Mouse (Mus musculus) embryonic facial prominence, embryonic 10.5 days (tissue): Measurements from ENCODE around the gene Tcp10a. TPM values are rescaled to one million over a fixed set of nuclear protein-coding genes. Genes with fewer than 3 reads are reported as not detected.
"Not testable (repeated sequence)": the region's sequence is repeated elsewhere in the genome, so short reads cannot be mapped to it uniquely, and the experiment has no call there.

Experiments used
- DNase-seq: peaks from one replicate; pipeline ENCODE4 v3.0.0-alpha.2; 2017; ENCODE audit warnings: low spot score
- H3K27ac ChIP-seq: fragments of 300-500 bp; sonication (generic); replicated peaks from 2 replicates; pipeline ENCODE4 v1.5.1; 2016; ENCODE audit warnings: mild to moderate bottlenecking
- H3K27me3 ChIP-seq: fragments of 300-500 bp; sonication (generic); replicated peaks from 2 replicates; pipeline ENCODE4 v1.6.1; 2016; ENCODE audit warnings: low read depth, mild to moderate bottlenecking; ENCODE audit not compliant: poor library complexity, severe bottlenecking
- H3K36me3 ChIP-seq: fragments of 300-500 bp; sonication (generic); replicated peaks from 2 replicates; pipeline ENCODE4 v1.6.1; 2016; ENCODE audit warnings: mild to moderate bottlenecking, moderate library complexity
- H3K4me1 ChIP-seq: fragments of 300-500 bp; sonication (generic); 2 replicates; pipeline ENCODE4 v1.6.1; 2016
- H3K4me3 ChIP-seq: fragments of 300-500 bp; sonication (generic); 2 replicates; pipeline ENCODE4 v1.5.1; 2016; ENCODE audit warnings: mild to moderate bottlenecking, moderate library complexity
- H3K9me3 ChIP-seq: fragments of 300-500 bp; sonication (generic); 2 replicates; pipeline ENCODE4 v1.6.1; 2016; ENCODE audit warnings: mild to moderate bottlenecking
- WGBS: fragments of 180-500 bp; shearing (Covaris S2); methylation state at CpG from one replicate; pipeline ENCODE4 v1.1.7; 2016; 5-methylcytosine and 5-hydroxymethylcytosine counted together
- polyA plus RNA-seq: library from polyadenylated mRNA; unstranded; fragments of >200 nt; fragmentation: Nextera tagmentation; extraction: Ambion mirVana; gene quantifications from 2 replicates; pipeline ENCODE4 v1.2.1, GENCODE M21; 2016

The Tcp10a gene
- polyA plus RNA-seq = not detected in 2 replicates

DNA sequence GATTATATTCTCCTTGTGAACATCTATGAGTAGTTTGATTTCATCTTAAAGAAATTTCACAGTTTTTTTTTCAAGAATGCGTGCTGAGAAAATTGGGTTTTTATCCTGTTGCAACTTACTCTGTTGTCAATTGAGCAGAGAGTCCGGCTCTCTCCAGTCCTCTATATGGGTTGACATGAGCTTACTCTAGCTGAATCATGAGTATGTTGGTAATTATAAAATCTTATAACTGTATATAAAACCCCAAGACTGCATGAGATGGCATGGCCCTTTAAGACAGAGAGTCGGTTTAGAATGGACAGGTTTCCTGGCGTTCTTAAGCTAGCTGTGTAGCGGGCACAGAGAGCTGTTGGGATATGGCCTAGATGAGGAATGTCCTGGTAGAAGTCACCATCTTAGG lies at the start of gene Tcp10a:
Tcp10a (plus strand) TSS at position 301 of the 400 bp plus-strand sequence.
- not testable (repeated sequence) for H3K9me3 ChIP-seq, DNase-seq, H3K27ac ChIP-seq, H3K27me3 ChIP-seq, H3K4me1 ChIP-seq, H3K4me3 ChIP-seq, H3K36me3 ChIP-seq
- 94% methylated on average over 5 of the region's 5 CpGs for WGBS

DNA sequence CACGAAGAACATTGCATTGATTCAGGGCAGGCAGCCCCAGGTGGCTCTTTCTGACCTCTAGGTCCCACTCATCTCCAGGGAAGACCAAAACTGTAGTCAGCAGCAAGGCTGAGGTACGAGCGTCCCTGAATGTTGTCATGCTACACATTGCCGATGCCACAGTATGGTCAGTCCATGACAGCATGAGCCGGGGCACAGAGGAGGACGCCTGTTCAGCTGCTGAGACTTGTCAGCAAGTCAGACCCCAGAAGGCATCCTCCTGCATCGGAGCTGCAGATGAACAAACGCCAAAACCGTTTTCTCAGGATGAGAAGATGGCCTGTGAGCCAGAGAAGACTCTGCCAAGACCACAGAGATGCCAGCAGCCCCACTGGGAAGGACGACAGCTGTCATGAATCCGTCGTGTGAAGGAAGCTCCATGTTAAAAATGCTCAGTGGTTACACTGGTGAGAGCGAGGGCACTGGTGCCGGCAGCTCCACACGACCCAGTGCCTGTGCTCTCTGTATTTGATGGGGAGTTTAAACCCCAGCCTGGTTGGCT lies 45.7 kb upstream of the Tcp10a start:
- H3K4me3 ChIP-seq = no peak overlapping the region
- peaks cover 65% of the 10 kb centered on the region for H3K36me3 ChIP-seq
- peaks cover 3% of the 10 kb centered on the region for H3K4me1 ChIP-seq
- 91% methylated on average over 15 of the region's 15 CpGs for WGBS
- no peak overlapping the region for H3K27ac ChIP-seq
- H3K27me3 ChIP-seq = no peaks in the 10 kb centered on the region
- DNase-seq = no peak
- H3K9me3 ChIP-seq = no peaks in the 10 kb centered on the region

DNA sequence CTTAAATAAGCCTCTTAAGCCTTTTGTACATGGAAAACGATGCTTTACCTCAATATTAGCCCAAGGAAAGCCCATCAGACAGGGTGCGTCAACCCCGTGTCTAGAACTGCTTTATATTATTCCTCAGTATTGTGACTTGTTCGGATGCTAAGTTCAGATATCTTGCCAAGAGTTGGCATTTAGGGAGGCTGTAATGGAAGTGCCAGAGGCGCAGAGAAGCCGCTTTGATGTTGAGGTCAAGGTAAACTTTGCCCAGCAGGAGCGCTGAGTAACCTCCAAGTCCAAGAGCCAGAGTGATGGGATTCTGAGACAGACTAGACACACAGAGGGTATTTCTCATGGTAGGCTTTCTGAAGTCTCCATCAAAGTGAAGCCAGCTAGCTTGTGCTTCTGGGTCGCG lies 45.2 kb upstream of the Tcp10a start:
- H3K27me3 ChIP-seq = no peaks in the 10 kb centered on the region
- H3K9me3 ChIP-seq = no peaks in the 10 kb centered on the region
- 95% methylated on average over 9 of the region's 9 CpGs for WGBS
- DNase-seq = no peak
- H3K27ac ChIP-seq = no peak overlapping the region
- no peak overlapping the region for H3K4me3 ChIP-seq
- no peaks in the 10 kb centered on the region for H3K4me1 ChIP-seq
- peaks cover 70% of the 10 kb centered on the region for H3K36me3 ChIP-seq

- Histone ChIP-seq H3K9me3 (no peaks in the 10 kb centered on the region), H3K36me3 (peaks cover 75% of the 10 kb centered on the region), H3K27me3 (no peaks in the 10 kb centered on the region), H3K4me1 (no peaks in the 10 kb centered on the region), H3K27ac (no peak overlapping the region), H3K4me3 (no peak overlapping the region)
- DNase-seq = no peak
- WGBS = 79% methylated on average over 8 of the region's 8 CpGs
These were observed 40.0 kb upstream of the Tcp10a start for GRCm38 (mm10) chr17:7284297-7284910.

GRCm38 (mm10) chr17:7285292-7285691 lies 39.2 kb upstream of the Tcp10a start:
- peaks cover 75% of the 10 kb centered on the region for H3K36me3 ChIP-seq
- no peaks in the 10 kb centered on the region for H3K4me1 ChIP-seq

GRCm38 (mm10) chr17:7286422-7287050 lies 37.9 kb upstream of the Tcp10a start:
- Histone ChIP-seq H3K36me3 (peaks cover 76% of the 10 kb centered on the region), H3K4me1 (peaks cover 1% of the 10 kb centered on the region; the same call in 1 of the 2 replicates), H3K27me3 (no peaks in the 10 kb centered on the region), H3K27ac (no peak overlapping the region), H3K4me3 (no peak overlapping the region), H3K9me3 (no peaks in the 10 kb centered on the region)
- WGBS = 86% methylated on average over 12 of the region's 12 CpGs
- no peak for DNase-seq

More at GRCm38 (mm10) chr17:7285292-7285691, 39.2 kb upstream of the Tcp10a start:
- WGBS = 88% methylated on average over 12 of the region's 12 CpGs
- DNase-seq = no peak
- Histone ChIP-seq H3K4me3 (no peak overlapping the region), H3K9me3 (no peaks in the 10 kb centered on the region), H3K27ac (no peak overlapping the region), H3K27me3 (no peaks in the 10 kb centered on the region)

GRCm38 (mm10) chr17:7292012-7292684 lies 32.3 kb upstream of the Tcp10a start:
- H3K9me3 ChIP-seq = no peaks in the 10 kb centered on the region
- H3K36me3 ChIP-seq = peaks cover 70% of the 10 kb centered on the region
- H3K4me3 ChIP-seq = no peak overlapping the region
- DNase-seq = no peak
- 76% methylated on average over 11 of the region's 11 CpGs for WGBS
- H3K27ac ChIP-seq = no peak overlapping the region
- peaks cover 3% of the 10 kb centered on the region; the same call in 1 of the 2 replicates for H3K4me1 ChIP-seq
- H3K27me3 ChIP-seq = no peaks in the 10 kb centered on the region

GRCm38 (mm10) chr17:7306278-7307196 lies 17.9 kb upstream of the Tcp10a start:
- not testable (repeated sequence) for H3K4me3 ChIP-seq
- 63% methylated on average over 8 of the region's 8 CpGs for WGBS

GRCm38 (mm10) chr17:7315693-7316382 lies 8.6 kb upstream of the Tcp10a start:
- H3K36me3 ChIP-seq, H3K4me1 ChIP-seq, H3K27me3 ChIP-seq, H3K9me3 ChIP-seq, H3K4me3 ChIP-seq, DNase-seq, H3K27ac ChIP-seq: not testable (repeated sequence)
- WGBS = 86% methylated on average over 8 of the region's 8 CpGs

More at GRCm38 (mm10) chr17:7306278-7307196, 17.9 kb upstream of the Tcp10a start:
- H3K27me3 ChIP-seq, DNase-seq, H3K4me1 ChIP-seq, H3K27ac ChIP-seq, H3K9me3 ChIP-seq, H3K36me3 ChIP-seq: not testable (repeated sequence)

DNA sequence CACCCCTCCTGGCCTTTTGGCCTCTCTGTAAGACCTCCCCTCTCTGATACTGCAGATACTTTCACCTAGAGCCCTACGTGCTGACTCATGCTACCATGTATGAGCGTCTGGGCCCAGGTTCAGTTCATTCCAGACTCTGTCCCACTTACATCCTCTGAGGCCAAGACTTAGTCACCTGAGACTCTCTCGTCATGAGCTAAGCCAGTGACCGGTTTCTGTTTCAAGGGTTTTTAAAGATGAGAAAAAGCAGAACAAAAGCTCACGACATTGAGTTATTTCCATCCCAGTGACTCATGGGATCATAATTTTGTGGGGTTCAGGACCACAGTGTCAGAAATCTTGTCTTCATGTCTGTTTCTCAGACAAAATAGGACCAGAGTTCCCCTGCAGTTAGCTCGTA lies 4.7 kb upstream of the Tcp10a start:
- 86% methylated on average over 6 of the region's 6 CpGs for WGBS
- H3K4me1 ChIP-seq, H3K27me3 ChIP-seq, H3K4me3 ChIP-seq, H3K27ac ChIP-seq, H3K9me3 ChIP-seq, DNase-seq, H3K36me3 ChIP-seq: not testable (repeated sequence)

GRCm38 (mm10) chr17:7326415-7326814 lies 2.0 kb downstream of the Tcp10a start:
- 71% methylated on average over 5 of the region's 8 CpGs for WGBS
- not testable (repeated sequence) for H3K27ac ChIP-seq, H3K36me3 ChIP-seq, H3K4me1 ChIP-seq, DNase-seq, H3K27me3 ChIP-seq, H3K9me3 ChIP-seq, H3K4me3 ChIP-seq
